Mouse (Mus musculus) thymus, adult 2 months (tissue): ENCODE measurements around the gene Pcp4.

Experiments
- CTCF ChIP-seq: fragments of 200-500 bp; IDR thresholded peaks from 2 replicates; pipeline ENCODE4 v1.5.1; 2012; ENCODE audit warnings: mild to moderate bottlenecking, control low read depth, low read length, moderate library complexity, borderline replicate concordance; ENCODE audit not compliant: control insufficient read depth, poor library complexity, insufficient read depth; ENCODE audit errors: extremely low read depth
- POLR2A ChIP-seq: fragments of 200-500 bp; IDR thresholded peaks from 2 replicates; pipeline ENCODE4 v1.6.1; 2012; ENCODE audit warnings: mild to moderate bottlenecking, low read length, control low read depth, moderate library complexity; ENCODE audit not compliant: control insufficient read depth, poor library complexity, insufficient read depth; ENCODE audit errors: extremely low read depth

DNA sequence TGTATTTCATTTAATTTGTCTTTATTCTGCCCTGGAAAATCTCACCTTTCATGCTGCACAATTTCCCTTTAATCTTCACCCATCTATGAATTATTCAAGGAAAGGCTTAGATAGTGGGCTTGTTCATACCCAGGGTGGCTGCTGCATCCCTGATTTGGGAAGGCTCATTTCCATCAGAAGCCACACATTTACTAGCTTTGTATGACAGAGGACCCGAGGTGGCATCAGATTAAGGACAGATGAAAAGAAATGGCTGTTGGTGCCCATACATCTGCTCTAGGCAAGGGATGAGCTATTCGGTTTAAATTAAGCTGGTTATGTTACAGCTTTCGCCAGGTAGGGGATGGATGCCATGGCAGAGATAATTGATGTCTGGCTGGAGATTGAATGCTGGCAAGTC is 24.1 kb downstream of the Pcp4 start:
- no peak for TF ChIP-seq POLR2A
- no peak for TF ChIP-seq CTCF
